Mouse (Mus musculus): Measurements from ENCODE around the gene Csrp3.

Csrp3 gene

GRCm38 (mm10) chr7:48824671-48825070 is 23.2 kb downstream of the Csrp3 start:
- no peak for DNase-seq

- no peak for DNase-seq
Observed at GRCm38 (mm10) chr7:48823621-48824020, 24.2 kb downstream of the Csrp3 start.

- no peak for DNase-seq
Observed at GRCm38 (mm10) chr7:48821654-48822053, 26.2 kb downstream of the Csrp3 start.

GRCm38 (mm10) chr7:48813594-48813993 is 34.2 kb downstream of the Csrp3 start:
- DNase-seq, result no peak

GRCm38 (mm10) chr7:48812358-48812757 is 35.5 kb downstream of the Csrp3 start:
- no peak for DNase-seq

GRCm38 (mm10) chr7:48810652-48811051 is 37.2 kb downstream of the Csrp3 start:
- no peak for DNase-seq

- DNase-seq, result no peak
Observed at GRCm38 (mm10) chr7:48806587-48806986, 41.2 kb downstream of the Csrp3 start.

- DNase-seq, result no peak
Observed at GRCm38 (mm10) chr7:48803381-48803780, 44.5 kb downstream of the Csrp3 start.

- no peak for DNase-seq
Observed at GRCm38 (mm10) chr7:48795130-48795529, 52.7 kb downstream of the Csrp3 start.

GRCm38 (mm10) chr7:48791412-48791811 is 56.4 kb downstream of the Csrp3 start:
- DNase-seq, result no peak

- DNase-seq, result no peak
Observed at GRCm38 (mm10) chr7:48790117-48790516, 57.7 kb downstream of the Csrp3 start.

- DNase-seq, result peak; percentile 97
Observed at GRCm38 (mm10) chr7:48788851-48789572, 58.8 kb downstream of the Csrp3 start, which contains the start of gene Zdhhc13. Gene Zdhhc13 (plus strand): TSS chr7:48789003.

GRCm38 (mm10) chr7:48788348-48788747 is 59.5 kb downstream of the Csrp3 start:
- DNase-seq, result no peak

- no peak for DNase-seq
Observed at GRCm38 (mm10) chr7:48784773-48785523, 62.9 kb downstream of the Csrp3 start.

GRCm38 (mm10) chr7:48782432-48782831 is 65.4 kb downstream of the Csrp3 start:
- no peak for DNase-seq

Measured in right cerebral cortex, adult 18-20 months (tissue).